In the genomic region with DNA sequence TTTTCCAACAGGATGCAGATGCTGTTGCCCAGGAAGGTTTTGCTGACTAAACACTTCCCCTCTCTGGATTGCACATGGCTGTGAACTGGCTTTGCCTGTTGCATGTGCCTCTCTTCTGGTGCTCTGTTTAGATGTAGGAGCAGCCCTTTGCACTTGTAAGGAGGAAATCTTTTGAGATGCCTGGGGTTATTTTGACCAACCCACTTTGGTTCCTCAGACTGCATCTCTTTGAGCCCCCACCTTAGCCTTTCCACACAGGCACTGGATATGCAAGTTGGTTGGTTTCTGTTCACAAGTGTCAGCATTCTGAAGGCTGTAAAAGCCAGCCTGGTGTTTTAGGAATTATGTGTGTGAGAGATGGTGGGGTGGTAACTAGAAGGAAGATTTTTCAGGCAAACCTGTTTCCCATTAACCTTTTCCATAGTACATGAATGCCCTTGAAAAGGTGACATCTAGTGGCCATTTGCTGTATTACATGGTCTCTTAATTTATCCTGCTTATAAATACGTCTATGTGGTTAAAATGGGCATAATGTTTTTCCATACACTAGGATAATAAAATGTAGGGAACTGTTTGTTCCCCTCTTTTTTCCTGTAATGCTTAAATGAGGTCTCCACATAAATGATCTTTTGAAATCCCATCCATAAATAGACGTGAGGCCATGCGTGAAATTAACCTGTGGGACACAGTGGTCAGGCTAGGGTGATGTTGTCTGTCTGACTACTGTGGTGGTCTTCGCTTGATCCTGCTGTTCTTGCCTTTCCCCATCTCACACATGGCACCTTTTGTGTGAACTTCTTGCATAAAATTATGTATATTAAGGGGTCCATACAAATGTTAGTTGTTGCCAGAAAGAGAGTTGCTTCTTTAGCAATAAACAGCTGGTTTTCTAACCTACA, we compare ENCODE assay signal across 8 mouse cellular contexts. TPM values are rescaled to one million over a fixed set of nuclear protein-coding genes. Genes with fewer than 3 reads are reported as not detected.
DNase-seq lines count a peak whose midpoint lies in the region; ATAC-seq and TF ChIP-seq lines count a peak whose summit lies in the region.
"Had no signal": no experiment of that assay in that cellular context is flagged by ENCODE, and none has a peak within 500 bp of the region (broad histone marks: within the 10 kb centered on the region; RNA-seq: fewer than 3 reads in every experiment).

No protein-coding gene starts in this region.

- no peaks in the 10 kb centered on the region for H3K9me3 ChIP-seq in liver, embryonic 11.5 days (ENCODE audit: control insufficient read depth, low read length)
- H3K9me3 ChIP-seq in hindbrain, embryonic 14.5 days (ENCODE audit: control insufficient read depth, low read length) = no peaks in the 10 kb centered on the region

- CTCF ChIA-PET in Patski (lab: Charles Lee) = interaction anchor here (1.0 to 1.7 kb wide), 4 partner anchors 9 to 88 kb away, joined by 3 to 13 read pairs (median 4); no protein-coding TSS in a partner anchor

- in situ Hi-C loops in Patski (cut with MboI; ENCODE audit: low pct_unique_long_range_greater_than_20kb) = loop anchor here (5.0 kb wide), 1 partner anchor 87 kb away; no protein-coding TSS in a partner anchor

- H3K27me3 ChIP-seq in liver, embryonic 11.5 days (replicated peaks; ENCODE audit: control insufficient read depth, insufficient read depth, low read length) = no peaks in the 10 kb centered on the region
- H3K27me3 ChIP-seq in Patski = no peaks in the 10 kb centered on the region
- no peaks in the 10 kb centered on the region for H3K27me3 ChIP-seq in hindbrain, embryonic 14.5 days (ENCODE audit: control insufficient read depth, insufficient read depth, low read length)

- POLR2A ChIA-PET in Patski (lab: Charles Lee) = no interaction called here

- WGBS in liver, embryonic 11.5 days = 71% methylated on average over 4 of the region's 4 CpGs
- WGBS in hindbrain, embryonic 14.5 days = 58% methylated on average over 4 of the region's 4 CpGs
- 72% methylated on average over 4 of the region's 4 CpGs for WGBS in macrophage (ENCODE audit: missing documents)

- H3K9ac ChIP-seq in liver, embryonic 11.5 days (ENCODE audit: low read depth, low read length) = no peak overlapping the region
- no peak overlapping the region for H3K9ac ChIP-seq in hindbrain, embryonic 14.5 days

- 0 out of 2 replicates have a peak, but pooled peaks have one; percentile 8 for ATAC-seq in liver, embryonic 11.5 days (replicated peaks; ENCODE audit: low FRiP score)
- ATAC-seq in Patski = peak; percentile 68
- peak; percentile 62; the same call in 1 of the 2 replicates for ATAC-seq in hindbrain, embryonic 14.5 days (ENCODE audit: low FRiP score)

- no peak overlapping the region for H3K4me2 ChIP-seq in liver, embryonic 11.5 days
- H3K4me2 ChIP-seq in hindbrain, embryonic 14.5 days (replicated peaks) = no peak overlapping the region

- peak; percentile 70 for TF ChIP-seq CTCF in Patski (IDR thresholded peaks at IDR 0.05)

- H3K4me1 ChIP-seq in liver, embryonic 11.5 days (replicated peaks; ENCODE audit: control insufficient read depth, insufficient read depth, low read length) = peaks cover 3% of the 10 kb centered on the region
- H3K4me1 ChIP-seq in hindbrain, embryonic 14.5 days (replicated peaks; ENCODE audit: control insufficient read depth, insufficient read depth, low read length) = no peaks in the 10 kb centered on the region

- no peak overlapping the region for H3K27ac ChIP-seq in liver, embryonic 11.5 days (ENCODE audit: low read depth, low read length)
- no peak overlapping the region for H3K27ac ChIP-seq in hindbrain, embryonic 14.5 days
- H3K27ac ChIP-seq in macrophage = peak overlapping the region; percentile 97

- H3K36me3 ChIP-seq in liver, embryonic 11.5 days (ENCODE audit: control insufficient read depth, insufficient read depth, low read length) = no peaks in the 10 kb centered on the region
- no peaks in the 10 kb centered on the region for H3K36me3 ChIP-seq in hindbrain, embryonic 14.5 days (replicated peaks; ENCODE audit: control insufficient read depth, insufficient read depth)
- no peaks in the 10 kb centered on the region for H3K36me3 ChIP-seq in macrophage (ENCODE audit: inconsistent target)

- peaks cover 26% of the 10 kb centered on the region; the same call in 1 of the 2 replicates for H3K79me2 ChIP-seq in macrophage (ENCODE audit: inconsistent target)

- DNase-seq in liver, embryonic 11.5 days (ENCODE audit: low spot score) = no peak
- DNase-seq in liver = no peak
- DNase-seq in Patski (ENCODE audit: low read depth, low spot score) = no peak
- DNase-seq in cerebellum, postnatal 25 days = peak; percentile 45 to 48
- DNase-seq in hindbrain, embryonic 14.5 days (ENCODE audit: low spot score) = peak; percentile 90
- no peak for DNase-seq in yolk sac, embryonic 10.5 days (ENCODE audit: low spot score)

- no peak overlapping the region for H3K4me3 ChIP-seq in liver, embryonic 11.5 days (ENCODE audit: low read depth, low read length)
- no peak overlapping the region for H3K4me3 ChIP-seq in hindbrain, embryonic 14.5 days (replicated peaks; ENCODE audit: low read length)
- H3K4me3 ChIP-seq in macrophage (ENCODE audit: inconsistent target) = 0 out of 2 replicates have a peak overlapping the region, but pooled peaks have one; percentile 20

RNA-seq across cellular contexts. Expression of a gene that starts 1.8 kb away (rescaled TPM):
- 2.0 and 2.3 TPM in 2 replicates for polyA plus RNA-seq in liver, embryonic 11.5 days (2014; fragmentation: Nextera tagmentation; extraction: Ambion mirVana)
- polyA plus RNA-seq in Patski (2021) = not detected
- polyA plus RNA-seq in hindbrain, embryonic 14.5 days (2014; fragmentation: Nextera tagmentation; extraction: Ambion mirVana) = 1.7 and 2.4 TPM in 2 replicates
- total RNA-seq in macrophage (2018; cell fraction: chromatin; rRNA removed) = 10 to 100 TPM in 5 of 26 experiments, 1 to 10 TPM in 20, under 1 TPM in 1; 0.34 to 30.4 (median 4.6) TPM
- total RNA-seq in macrophage (2018; cell fraction: cytosol; rRNA removed) = 10 to 100 TPM in 24 of 26 experiments, 1 to 10 TPM in 2; 9.7 to 46.8 (median 16.9) TPM
- total RNA-seq in macrophage (2018; cell fraction: nucleus; rRNA removed) = 10 to 100 TPM in 25 of 26 experiments, 1 to 10 TPM in 1; 6.6 to 58.2 (median 22.0) TPM
- polyA plus RNA-seq in macrophage (2018) = 9.9 to 20.0 TPM (median 15.2 TPM) in 3 replicates

RNA-seq across cellular contexts. Expression of a gene that starts 14.0 kb away (rescaled TPM):
- not detected in 2 replicates for polyA plus RNA-seq in liver, embryonic 11.5 days (2014; fragmentation: Nextera tagmentation; extraction: Ambion mirVana)
- polyA plus RNA-seq in Patski (2021) (not detected), macrophage (2018) (not detected in 3 replicates)
- polyA plus RNA-seq in hindbrain, embryonic 14.5 days (2014; fragmentation: Nextera tagmentation; extraction: Ambion mirVana) = 0.13 TPM in 1 of 2 replicates, not detected in the other
- total RNA-seq in macrophage (2018; cell fraction: chromatin; rRNA removed) = not detected
- total RNA-seq in macrophage (2018; cell fraction: cytosol; rRNA removed) = not detected
- total RNA-seq in macrophage (2018; cell fraction: nucleus; rRNA removed) = not detected
- total RNA-seq: heart, postnatal 14 days had no signal

RNA-seq across cellular contexts. Expression of a gene that starts 53.8 kb away (rescaled TPM):
- polyA plus RNA-seq in liver, embryonic 11.5 days (2014; fragmentation: Nextera tagmentation; extraction: Ambion mirVana) = 1.9 and 2.2 TPM in 2 replicates
- polyA plus RNA-seq in Patski (2021) (not detected), macrophage (2018) (11.1 to 13.5 TPM (median 11.2 TPM) in 3 replicates)
- 10.0 and 10.1 TPM in 2 replicates for polyA plus RNA-seq in hindbrain, embryonic 14.5 days (2014; fragmentation: Nextera tagmentation; extraction: Ambion mirVana)
- total RNA-seq in macrophage (2018; cell fraction: chromatin; rRNA removed) = 1 to 10 TPM in 21 of 26 experiments, under 1 TPM in 2, not detected in 3; 0.58 to 8.5 (median 3.7) TPM
- 10 to 100 TPM in 11 of 26 experiments, 1 to 10 TPM in 15; 4.2 to 13.4 (median 7.8) TPM for total RNA-seq in macrophage (2018; cell fraction: cytosol; rRNA removed)
- 10 to 100 TPM in 6 of 26 experiments, 1 to 10 TPM in 19, under 1 TPM in 1; 0.79 to 15.2 (median 5.8) TPM for total RNA-seq in macrophage (2018; cell fraction: nucleus; rRNA removed)

RNA-seq across cellular contexts. Expression of a gene that starts 55.5 kb away (rescaled TPM):
- 2.8 and 3.6 TPM in 2 replicates for polyA plus RNA-seq in liver, embryonic 11.5 days (2014; fragmentation: Nextera tagmentation; extraction: Ambion mirVana)
- polyA plus RNA-seq in Patski (2021) (0.33 TPM), macrophage (2018) (13.2 to 63.8 TPM (median 61.0 TPM) in 3 replicates)
- 4.0 and 4.4 TPM in 2 replicates for polyA plus RNA-seq in hindbrain, embryonic 14.5 days (2014; fragmentation: Nextera tagmentation; extraction: Ambion mirVana)
- total RNA-seq in macrophage (2018; cell fraction: chromatin; rRNA removed) = 100 to 1,000 TPM in 5 of 26 experiments, 10 to 100 TPM in 21; 19.4 to 147 (median 66.7) TPM
- 100 to 1,000 TPM in 3 of 26 experiments, 10 to 100 TPM in 23; 32.6 to 136 (median 62.8) TPM for total RNA-seq in macrophage (2018; cell fraction: cytosol; rRNA removed)
- total RNA-seq in macrophage (2018; cell fraction: nucleus; rRNA removed) = 100 to 1,000 TPM in 8 of 26 experiments, 10 to 100 TPM in 18; 19.8 to 137 (median 73.9) TPM

Comparison
In these comparisons a context has a peak if more than half of its experiments do, and no peak if none do; other contexts are left out.
1. ATAC-seq: peak in every context shown above with its lines; median percentile 68 in Patski; 62 in hindbrain, embryonic 14.5 days; 8 in liver, embryonic 11.5 days.
2. DNase-seq: peak in cerebellum, postnatal 25 days (2 of 2) and hindbrain, embryonic 14.5 days (single experiment); none in liver, embryonic 11.5 days (single experiment), liver (single experiment), Patski (single experiment) and yolk sac, embryonic 10.5 days (single experiment).